Mouse (Mus musculus) central nervous system, embryonic 18 days (tissue): ENCODE measurements around the gene Spats2. TPM values are rescaled to one million over a fixed set of nuclear protein-coding genes. Genes with fewer than 3 reads are reported as not detected.

Experiments
- polyA plus RNA-seq: library from polyadenylated mRNA; depleted of rRNA; stranded (reverse); fragments of >200 nt; gene quantifications from 2 replicates; pipeline ENCODE4 v1.2.3, GENCODE M21; 2012; rRNA removed

Gene Spats2
- polyA plus RNA-seq = 37.9 and 39.9 TPM in 2 replicates

GRCm38 (mm10) chr15:99125711-99126080 lies at the start of gene Spats2:
Spats2 (plus strand) TSS chr15:99125916.

GRCm38 (mm10) chr15:99087253-99088075 lies 38.3 kb upstream of the Spats2 start, which contains the start of gene C1ql4:
C1ql4 (minus strand) TSS chr15:99087817.

GRCm38 (mm10) chr15:99092870-99093269 lies 32.8 kb upstream of the Spats2 start, which contains the start of gene Dnajc22:
Dnajc22 (plus strand) TSS chr15:99093170.

GRCm38 (mm10) chr15:99224208-99224911 lies 98.6 kb downstream of the Spats2 start, which contains the start of gene Kcnh3:
Kcnh3 (plus strand) TSS chr15:99224861.

GRCm38 (mm10) chr15:99251626-99252380 lies 126.1 kb downstream of the Spats2 start, which contains the start of gene Mcrs1:
Mcrs1 (minus strand) TSS chr15:99251961.

Other genes with a start within 250 kb of the Spats2 start
- 47.9 and 49.9 TPM in 2 replicates for gene Rhebl1, start 231.4 kb upstream of the Spats2 start, polyA plus RNA-seq
- 0.39 and 1.5 TPM in 2 replicates for gene Dhh, start 227.4 kb upstream of the Spats2 start, polyA plus RNA-seq
- 75.4 and 86.9 TPM in 2 replicates for gene Lmbr1l, start 207.7 kb upstream of the Spats2 start, polyA plus RNA-seq
- 1,779 and 1,791 TPM in 2 replicates for gene Tuba1b, start 191.4 kb upstream of the Spats2 start, polyA plus RNA-seq
- gene Gm49450, start 172.4 kb upstream of the Spats2 start, polyA plus RNA-seq = 384 and 475 TPM in 2 replicates
- gene Tuba1a, start 172.2 kb upstream of the Spats2 start, polyA plus RNA-seq = 10,267 and 11,281 TPM in 2 replicates
- gene Tuba1c, start 96.0 kb upstream of the Spats2 start, polyA plus RNA-seq = 32.6 and 36.8 TPM in 2 replicates
- 7.2 and 58.2 TPM in 2 replicates for gene Prph, start 70.7 kb upstream of the Spats2 start, polyA plus RNA-seq
- 5.7 and 7.4 TPM in 2 replicates for gene Troap, start 51.3 kb upstream of the Spats2 start, polyA plus RNA-seq
- 4.2 and 4.5 TPM in 2 replicates for gene C1ql4, start 38.1 kb upstream of the Spats2 start, polyA plus RNA-seq
- gene Dnajc22, start 32.7 kb upstream of the Spats2 start, polyA plus RNA-seq = 0.54 and 0.68 TPM in 2 replicates
- 12.2 and 12.6 TPM in 2 replicates for gene Kcnh3, start 98.9 kb downstream of the Spats2 start, polyA plus RNA-seq
- gene Mcrs1, start 126.0 kb downstream of the Spats2 start, polyA plus RNA-seq = 142 and 145 TPM in 2 replicates
- 181 and 191 TPM in 2 replicates for gene Prpf40b, start 169.2 kb downstream of the Spats2 start, polyA plus RNA-seq
- 0.58 and 0.78 TPM in 2 replicates for gene Fam186b, start 170.0 kb downstream of the Spats2 start, polyA plus RNA-seq
- gene Fmnl3, start 244.6 kb downstream of the Spats2 start, polyA plus RNA-seq = 21.3 and 22.4 TPM in 2 replicates